Mouse (Mus musculus) heart, adult 2 months (tissue): Measurements from ENCODE around the gene Lamp3.

Experiments
- CTCF ChIP-seq: fragments of 200-600 bp; IDR thresholded peaks from 2 replicates; pipeline ENCODE4 v1.8.1; 2022; ENCODE audit warnings: antibody characterized with exemption, mild to moderate bottlenecking, moderate library complexity
- EP300 ChIP-seq: fragments of 200-500 bp; IDR thresholded peaks from 2 replicates; pipeline ENCODE4 v1.6.1; 2011; ENCODE audit warnings: low read depth, low read length, control low read depth; ENCODE audit not compliant: insufficient read depth
- POLR2A ChIP-seq: fragments of 200-500 bp; IDR thresholded peaks from 2 replicates; pipeline ENCODE4 v1.6.1; 2011; ENCODE audit warnings: mild to moderate bottlenecking, low read depth, low read length, control low read depth; ENCODE audit not compliant: insufficient read depth

GRCm38 (mm10) chr16:19670768-19671357 lies 35.3 kb downstream of the Lamp3 start:
- no peak for TF ChIP-seq EP300
- TF ChIP-seq CTCF, result no peak
- no peak for TF ChIP-seq POLR2A
